Mouse (Mus musculus): ENCODE data around the gene Zfp28. TPM values are rescaled to one million over a fixed set of nuclear protein-coding genes. Genes with fewer than 3 reads are reported as not detected.

The Zfp28 gene
- polyA plus RNA-seq, 1 experiment from 2014 or later, result 9.6 TPM

GRCm38 (mm10) chr7:6372993-6373392 is 10.1 kb upstream of the Zfp28 start:
- no peak for TF ChIP-seq CTCF (IDR thresholded peaks at IDR 0.05; ENCODE audit: low read depth)
- Histone ChIP-seq H3K4me2 (no peak overlapping the region), H3K4me3 (ENCODE audit: low read depth, low read length) (no peak overlapping the region), H3K9me3 (ENCODE audit: low read depth, low read length) (no peaks in the 10 kb centered on the region), H3K27ac (ENCODE audit: low read depth) (no peak overlapping the region), H3K36me3 (ENCODE audit: insufficient read depth) (no peaks in the 10 kb centered on the region), H3K4me1 (ENCODE audit: insufficient read depth) (no peaks in the 10 kb centered on the region), H3K9ac (no peak overlapping the region), H3K27me3 (ENCODE audit: insufficient read depth, low read length) (no peaks in the 10 kb centered on the region)
- DNase-seq (no peak), ATAC-seq (ENCODE audit: insufficient read depth) (no peak)
- 83% methylated on average over 3 of the region's 3 CpGs for WGBS

GRCm38 (mm10) chr7:6378441-6378840 is 4.7 kb upstream of the Zfp28 start:
- WGBS, result 84% methylated on average over 8 of the region's 8 CpGs
- no peak for ATAC-seq (ENCODE audit: insufficient read depth)
- no peak for TF ChIP-seq CTCF (IDR thresholded peaks at IDR 0.05; ENCODE audit: low read depth)
- DNase-seq, result no peak
- no peak overlapping the region for H3K9ac ChIP-seq
- H3K9me3 ChIP-seq (ENCODE audit: low read depth, low read length), result no peaks in the 10 kb centered on the region
- no peak overlapping the region for H3K4me2 ChIP-seq
- no peak overlapping the region for H3K4me3 ChIP-seq (ENCODE audit: low read depth, low read length)
- H3K27me3 ChIP-seq (ENCODE audit: insufficient read depth, low read length), result no peaks in the 10 kb centered on the region
- H3K27ac ChIP-seq (ENCODE audit: low read depth), result no peak overlapping the region
- 0 out of 2 replicates have a peak, but pooled peaks cover 2% of the 10 kb centered on the region for H3K4me1 ChIP-seq (ENCODE audit: insufficient read depth)
- no peaks in the 10 kb centered on the region for H3K36me3 ChIP-seq (ENCODE audit: insufficient read depth)

DNA sequence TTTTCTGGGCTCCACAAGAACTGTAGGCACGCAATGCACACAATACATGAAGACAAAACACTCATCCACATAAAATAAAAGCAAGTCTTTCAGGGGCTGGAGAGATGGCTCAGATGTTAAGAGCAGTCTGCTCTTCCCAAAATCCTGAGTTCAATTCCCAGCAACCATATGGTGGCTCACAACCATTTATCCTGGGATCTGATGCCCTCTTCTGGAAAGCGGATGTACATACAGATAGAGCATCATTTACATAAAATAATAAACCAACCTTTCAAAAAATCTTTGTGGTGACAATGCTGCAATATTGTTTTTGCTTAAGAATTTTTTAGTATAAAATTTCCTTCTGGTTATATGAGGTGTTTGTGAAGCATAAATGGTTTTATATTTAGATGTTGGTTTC is 1.7 kb upstream of the Zfp28 start:
- peak; percentile 21; the same call in 1 of the 2 replicates for TF ChIP-seq CTCF (IDR thresholded peaks at IDR 0.05; ENCODE audit: low read depth)
- H3K36me3 ChIP-seq (ENCODE audit: insufficient read depth), result no peaks in the 10 kb centered on the region
- 0 out of 2 replicates have a peak, but pooled peaks cover 7% of the 10 kb centered on the region for H3K4me1 ChIP-seq (ENCODE audit: insufficient read depth)

DNA sequence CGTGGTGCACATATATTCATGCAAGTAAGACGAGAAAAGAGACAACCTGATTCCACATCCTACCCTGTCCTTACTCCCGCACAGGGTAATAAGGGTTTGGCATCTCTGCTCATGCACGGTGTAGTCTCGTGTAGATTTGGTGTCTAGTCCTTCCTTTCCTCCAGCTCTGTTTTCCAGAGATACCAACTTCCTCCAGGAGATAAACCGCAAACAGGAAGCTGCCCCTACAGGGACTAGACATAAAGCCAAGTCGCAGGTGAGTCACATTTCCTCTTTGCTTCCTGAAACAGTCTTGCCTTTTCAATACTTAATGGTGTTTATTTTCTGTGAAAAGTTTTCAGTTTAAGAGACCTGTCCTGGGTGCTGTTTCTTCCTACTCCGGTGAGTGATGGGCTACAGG is 916 bp downstream of the Zfp28 start:
- H3K36me3 ChIP-seq (ENCODE audit: insufficient read depth), result no peaks in the 10 kb centered on the region
- 62% methylated on average over 8 of the region's 8 CpGs for WGBS
- H3K9me3 ChIP-seq (ENCODE audit: low read depth, low read length), result no peaks in the 10 kb centered on the region
- peak overlapping the region; percentile 62 for H3K4me3 ChIP-seq (ENCODE audit: low read depth, low read length)
- H3K27me3 ChIP-seq (ENCODE audit: insufficient read depth, low read length), result no peaks in the 10 kb centered on the region
- H3K4me1 ChIP-seq (ENCODE audit: insufficient read depth), result 0 out of 2 replicates have a peak, but pooled peaks cover 7% of the 10 kb centered on the region
- ATAC-seq (ENCODE audit: insufficient read depth) (peak; percentile 5; the same call in 1 of the 2 replicates), DNase-seq (no peak)
- peak overlapping the region; percentile 64; the same call in 1 of the 2 replicates for H3K9ac ChIP-seq
- no peak for TF ChIP-seq CTCF (IDR thresholded peaks at IDR 0.05; ENCODE audit: low read depth)
- no peak overlapping the region for H3K27ac ChIP-seq (ENCODE audit: low read depth)
- peak overlapping the region; percentile 84 for H3K4me2 ChIP-seq

More for the DNA sequence above, 1.7 kb upstream of the Zfp28 start:
- H3K27ac ChIP-seq (ENCODE audit: low read depth), result no peak overlapping the region
- H3K4me2 ChIP-seq, result no peak overlapping the region
- H3K27me3 ChIP-seq (ENCODE audit: insufficient read depth, low read length), result no peaks in the 10 kb centered on the region
- no peak for ATAC-seq (ENCODE audit: insufficient read depth)
- no peaks in the 10 kb centered on the region for H3K9me3 ChIP-seq (ENCODE audit: low read depth, low read length)
- no peak overlapping the region for H3K4me3 ChIP-seq (ENCODE audit: low read depth, low read length)
- no peak for DNase-seq
- H3K9ac ChIP-seq, result no peak overlapping the region
- 86% methylated on average over 2 of the region's 2 CpGs for WGBS

GRCm38 (mm10) chr7:6386995-6387394 is 3.9 kb downstream of the Zfp28 start:
- Histone ChIP-seq H3K4me3 (ENCODE audit: low read depth, low read length) (no peak overlapping the region), H3K4me1 (ENCODE audit: insufficient read depth) (0 out of 2 replicates have a peak, but pooled peaks cover 7% of the 10 kb centered on the region), H3K4me2 (no peak overlapping the region), H3K9me3 (ENCODE audit: low read depth, low read length) (no peaks in the 10 kb centered on the region), H3K27me3 (ENCODE audit: insufficient read depth, low read length) (no peaks in the 10 kb centered on the region), H3K27ac (ENCODE audit: low read depth) (no peak overlapping the region), H3K36me3 (ENCODE audit: insufficient read depth) (peaks cover 16% of the 10 kb centered on the region; the same call in 1 of the 2 replicates), H3K9ac (no peak overlapping the region)
- TF ChIP-seq CTCF (IDR thresholded peaks at IDR 0.05; ENCODE audit: low read depth), result no peak
- WGBS, result 92% methylated on average over 8 of the region's 8 CpGs
- peak; percentile 4 for DNase-seq
- no peak for ATAC-seq (ENCODE audit: insufficient read depth)

DNA sequence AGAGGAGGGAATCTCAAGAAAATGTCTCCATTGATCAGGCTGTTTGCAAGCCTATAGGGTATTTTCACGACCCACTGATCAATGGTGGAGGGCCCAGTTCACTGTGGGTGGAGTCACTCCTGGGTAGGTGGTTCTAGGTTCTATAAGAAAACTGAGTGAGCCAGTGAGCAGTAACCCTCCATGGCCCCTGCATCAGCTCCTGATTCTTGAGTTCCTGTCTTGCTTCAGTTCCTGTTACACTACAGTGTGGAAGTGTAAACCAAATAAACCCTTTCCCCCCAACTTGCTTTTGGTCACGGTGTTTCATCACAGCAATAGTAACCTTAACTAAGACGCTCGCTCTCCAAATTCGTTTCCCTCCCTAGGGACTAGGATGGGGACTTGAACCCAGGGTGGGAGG is 5.9 kb downstream of the Zfp28 start:
- no peak for ATAC-seq (ENCODE audit: insufficient read depth)
- Histone ChIP-seq H3K4me3 (ENCODE audit: low read depth, low read length) (no peak overlapping the region), H3K9me3 (ENCODE audit: low read depth, low read length) (no peaks in the 10 kb centered on the region), H3K27ac (ENCODE audit: low read depth) (no peak overlapping the region), H3K27me3 (ENCODE audit: insufficient read depth, low read length) (no peaks in the 10 kb centered on the region), H3K9ac (no peak overlapping the region), H3K4me2 (no peak overlapping the region), H3K4me1 (ENCODE audit: insufficient read depth) (no peaks in the 10 kb centered on the region), H3K36me3 (ENCODE audit: insufficient read depth) (peaks cover 22% of the 10 kb centered on the region; the same call in 1 of the 2 replicates)
- no peak for TF ChIP-seq CTCF (IDR thresholded peaks at IDR 0.05; ENCODE audit: low read depth)
- no peak for DNase-seq
- 87% methylated on average over 5 of the region's 5 CpGs for whole genome bisulfite sequencing

- Histone ChIP-seq H3K4me1 (ENCODE audit: insufficient read depth) (no peaks in the 10 kb centered on the region), H3K9ac (no peak overlapping the region), H3K9me3 (ENCODE audit: low read depth, low read length) (no peaks in the 10 kb centered on the region), H3K4me2 (no peak overlapping the region), H3K27ac (ENCODE audit: low read depth) (no peak overlapping the region), H3K4me3 (ENCODE audit: low read depth, low read length) (no peak overlapping the region), H3K27me3 (ENCODE audit: insufficient read depth, low read length) (no peaks in the 10 kb centered on the region), H3K36me3 (ENCODE audit: insufficient read depth) (peaks cover 23% of the 10 kb centered on the region; the same call in 1 of the 2 replicates)
- DNase-seq, result no peak
- WGBS, result 75% methylated on average over 5 of the region's 5 CpGs
- no peak for ATAC-seq (ENCODE audit: insufficient read depth)
- TF ChIP-seq CTCF (IDR thresholded peaks at IDR 0.05; ENCODE audit: low read depth), result no peak
These were observed 6.4 kb downstream of the Zfp28 start for GRCm38 (mm10) chr7:6389449-6389848.

Data from lung, embryonic 14.5 days (tissue).